Mouse (Mus musculus) megakaryocyte, adult 5-6 weeks (primary cell): ENCODE results near the gene Kng2. TPM values are rescaled to one million over a fixed set of nuclear protein-coding genes. Genes with fewer than 3 reads are reported as not detected.
"Not testable (repeated sequence)": the region's sequence is repeated elsewhere in the genome, so short reads cannot be mapped to it uniquely, and the experiment has no call there.

Source experiments
- ATAC-seq: 2 replicates; pipeline ENCODE4 v1.8.0; 2016; ENCODE audit warnings: mild to moderate bottlenecking, inconsistent platforms; ENCODE audit not compliant: poor library complexity, severe bottlenecking
- total RNA-seq, 2 experiments: library from RNA; stranded (forward) in 1 of 2; stranded (reverse) in 1 of 2; fragments of 153-499, 151-499 nt in 1 of 2; fragments of 221-1000, 200-1000 nt in 1 of 2; gene quantifications; 2 replicates each; pipeline versions ENCODE4 v1.2.3 to v1.2.4; 2015 to 2017

The Kng2 gene
- total RNA-seq, 2 experiments from 2014 or later, result 0.59 to 0.80 TPM

- no peak for ATAC-seq
Observed at GRCm38 (mm10) chr16:22961073-22961472, 68.2 kb downstream of the Kng2 start.

- no peak for ATAC-seq
Observed at GRCm38 (mm10) chr16:22956085-22956439, 73.2 kb downstream of the Kng2 start.

GRCm38 (mm10) chr16:22955397-22956084 lies 73.7 kb downstream of the Kng2 start:
- ATAC-seq, result no peak

- no peak for ATAC-seq
Observed at GRCm38 (mm10) chr16:22953069-22953468, 76.2 kb downstream of the Kng2 start.

GRCm38 (mm10) chr16:22950840-22951395 lies 78.4 kb downstream of the Kng2 start, which contains the start of gene Hrg:
Gene Hrg, plus strand, starts transcription at chr16:22951072.
- no peak for ATAC-seq

- ATAC-seq, result no peak
Observed at GRCm38 (mm10) chr16:22947371-22947770, 81.9 kb downstream of the Kng2 start.

GRCm38 (mm10) chr16:22941825-22942476 lies 87.3 kb downstream of the Kng2 start:
- ATAC-seq, result not testable (repeated sequence)

- no peak for ATAC-seq
Observed at GRCm38 (mm10) chr16:22939120-22939695, 90.1 kb downstream of the Kng2 start.

GRCm38 (mm10) chr16:22938541-22938940 lies 90.7 kb downstream of the Kng2 start:
- no peak for ATAC-seq

- no peak for ATAC-seq
Observed at GRCm38 (mm10) chr16:22937631-22938030, 91.7 kb downstream of the Kng2 start.

Other genes with a start within 250 kb of the Kng2 start
- not detected in 2 replicates for gene Crygs, start 217.9 kb downstream of the Kng2 start, total RNA-seq (2015)
- not detected in 2 replicates for gene Crygs, start 217.9 kb downstream of the Kng2 start, total RNA-seq (2017)
- 14.3 and 24.1 TPM in 2 replicates for gene Tbccd1, start 171.8 kb downstream of the Kng2 start, total RNA-seq (2015)
- 18.7 and 21.0 TPM in 2 replicates for gene Tbccd1, start 171.8 kb downstream of the Kng2 start, total RNA-seq (2017)
- 62.0 and 63.4 TPM in 2 replicates for gene Dnajb11, start 171.6 kb downstream of the Kng2 start, total RNA-seq (2015)
- gene Dnajb11, start 171.6 kb downstream of the Kng2 start, total RNA-seq (2017), result 142 and 147 TPM in 2 replicates
- gene Ahsg, start 138.2 kb downstream of the Kng2 start, total RNA-seq (2015), result not detected in 2 replicates
- not detected in 2 replicates for gene Ahsg, start 138.2 kb downstream of the Kng2 start, total RNA-seq (2017)
- not detected in 2 replicates for gene Fetub, start 111.1 kb downstream of the Kng2 start, total RNA-seq (2015)
- not detected in 2 replicates for gene Fetub, start 111.1 kb downstream of the Kng2 start, total RNA-seq (2017)
- not detected in 2 replicates for gene Hrg, start 78.4 kb downstream of the Kng2 start, total RNA-seq (2015)
- not detected in 2 replicates for gene Hrg, start 78.4 kb downstream of the Kng2 start, total RNA-seq (2017)
- 0.46 TPM in 1 of 2 replicates, not detected in the other for gene Kng1, start 28.4 kb upstream of the Kng2 start, total RNA-seq (2015)
- 0.11 and 0.41 TPM in 2 replicates for gene Kng1, start 28.4 kb upstream of the Kng2 start, total RNA-seq (2017)
- gene Eif4a2, start 78.0 kb upstream of the Kng2 start, total RNA-seq (2015), result 299 and 324 TPM in 2 replicates
- gene Eif4a2, start 78.0 kb upstream of the Kng2 start, total RNA-seq (2017), result 454 and 463 TPM in 2 replicates
- 107 and 122 TPM in 2 replicates for gene Rfc4, start 98.3 kb upstream of the Kng2 start, total RNA-seq (2015)
- gene Rfc4, start 98.3 kb upstream of the Kng2 start, total RNA-seq (2017), result 42.3 and 45.5 TPM in 2 replicates
- gene Adipoq, start 117.1 kb upstream of the Kng2 start, total RNA-seq (2015), result 0.55 and 0.80 TPM in 2 replicates
- gene Adipoq, start 117.1 kb upstream of the Kng2 start, total RNA-seq (2017), result 0.40 and 1.7 TPM in 2 replicates
- gene St6gal1, start 195.3 kb upstream of the Kng2 start, total RNA-seq (2015), result 2.4 and 2.8 TPM in 2 replicates
- gene St6gal1, start 195.3 kb upstream of the Kng2 start, total RNA-seq (2017), result 2.3 and 3.3 TPM in 2 replicates